Mouse (Mus musculus) cerebellum, adult 2 months (tissue): Measurements from ENCODE around the gene Dlg3.
A peak's percentile ranks its signal among the peaks of the same experiment; 100 is the strongest.

Source experiments
- CTCF ChIP-seq: fragments of 200-500 bp; IDR thresholded peaks from 2 replicates; pipeline ENCODE4 v1.5.1; 2011; ENCODE audit warnings: low read depth, mild to moderate bottlenecking, control low read depth, low read length, moderate library complexity, borderline replicate concordance; ENCODE audit not compliant: insufficient read depth
- POLR2A ChIP-seq: fragments of 200-500 bp; IDR thresholded peaks from 2 replicates; pipeline ENCODE4 v1.6.1; 2011; ENCODE audit warnings: low read length, control low read depth, borderline replicate concordance; ENCODE audit not compliant: insufficient read depth

GRCm38 (mm10) chrX:100765855-100766254, 1.7 kb upstream of the Dlg3 start:
- TF ChIP-seq POLR2A (no peak), CTCF (peak; percentile 31; the same call in 1 of the 2 replicates)
